Mouse (Mus musculus): ENCODE measurements at regions not wholly inside any gene's neighbourhood (a gene's known extent, or its start where the extent isn't known, plus 50 kb on each side); places are given as distances from the start of the nearest gene placed in this dataset.

DNA sequence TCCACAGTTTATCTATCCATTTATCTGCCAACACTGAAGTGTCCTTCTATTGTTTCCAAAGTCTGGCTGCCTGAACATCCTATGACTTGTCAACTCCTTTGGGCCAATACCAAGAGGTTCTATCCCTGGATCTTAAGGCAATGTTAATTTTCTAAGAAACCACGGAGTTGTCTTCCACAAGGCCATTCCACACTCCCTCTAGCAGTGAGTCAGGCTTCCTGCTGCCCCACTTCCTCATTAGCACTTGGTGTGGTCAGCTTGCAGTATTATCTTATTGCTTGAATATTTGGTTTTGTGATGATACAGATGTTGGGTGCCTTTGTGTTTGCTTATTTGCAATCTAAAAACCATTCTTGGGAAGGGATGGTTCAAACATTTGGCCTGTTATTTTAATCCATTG, 87.5 kb upstream of the Ppp2r2d start:
- no peak for ATAC-seq (ENCODE audit: low read depth)
- no peaks in the 10 kb centered on the region for H3K9me3 ChIP-seq (replicated peaks; ENCODE audit: control insufficient read depth, low read length)
- H3K4me3 ChIP-seq (ENCODE audit: low read depth, low read length) = no peak overlapping the region
- H3K27ac ChIP-seq (ENCODE audit: low read length) = no peak overlapping the region
- WGBS (ENCODE audit: insufficient replicate concordance) = 19% methylated on average over 1 of the region's 1 CpGs
- H3K36me3 ChIP-seq (ENCODE audit: control insufficient read depth, insufficient read depth) = no peaks in the 10 kb centered on the region
- H3K27me3 ChIP-seq (ENCODE audit: control insufficient read depth, insufficient read depth, low read depth, low read length) = no peaks in the 10 kb centered on the region
- no peak overlapping the region for H3K9ac ChIP-seq (ENCODE audit: low read depth, low read length)
- H3K4me2 ChIP-seq (ENCODE audit: low read depth, low read length) = no peak overlapping the region
- H3K4me1 ChIP-seq (ENCODE audit: control insufficient read depth, low read depth, low read length) = no peaks in the 10 kb centered on the region

DNA sequence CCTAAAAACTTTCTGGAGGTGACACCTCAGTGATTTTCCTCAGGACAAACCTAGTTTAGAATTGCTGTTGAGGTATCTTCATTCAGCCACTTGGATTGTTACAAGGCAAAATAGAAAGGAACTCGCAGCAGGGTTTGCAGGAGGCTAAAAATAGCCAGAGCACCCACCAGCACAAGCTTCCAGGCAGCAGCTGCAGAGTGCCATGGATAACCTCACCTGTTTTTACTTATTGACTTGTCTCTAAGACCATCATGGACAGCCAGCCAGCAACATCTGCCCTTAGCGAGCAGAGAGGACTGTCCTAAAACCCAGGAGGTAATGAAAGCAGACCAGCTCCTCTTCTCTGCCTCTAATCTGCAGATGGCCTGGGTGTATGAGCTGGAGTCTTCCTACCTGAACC, 97.4 kb upstream of the Ppp2r2d start:
- Histone ChIP-seq H3K36me3 (ENCODE audit: control insufficient read depth, insufficient read depth) (no peaks in the 10 kb centered on the region), H3K9ac (ENCODE audit: low read depth, low read length) (no peak overlapping the region), H3K4me3 (ENCODE audit: low read depth, low read length) (no peak overlapping the region), H3K27ac (ENCODE audit: low read length) (no peak overlapping the region), H3K4me2 (ENCODE audit: low read depth, low read length) (no peak overlapping the region), H3K9me3 (replicated peaks; ENCODE audit: control insufficient read depth, low read length) (no peaks in the 10 kb centered on the region), H3K27me3 (ENCODE audit: control insufficient read depth, insufficient read depth, low read depth, low read length) (no peaks in the 10 kb centered on the region), H3K4me1 (ENCODE audit: control insufficient read depth, low read depth, low read length) (no peaks in the 10 kb centered on the region)
- ATAC-seq (ENCODE audit: low read depth) = no peak
- WGBS (ENCODE audit: insufficient replicate concordance) = 28% methylated on average over 2 of the region's 2 CpGs

- WGBS (ENCODE audit: insufficient replicate concordance) = 59% methylated on average over 8 of the region's 8 CpGs
Observed at GRCm38 (mm10) chr7:138746616-138747015, 99.3 kb upstream of the Ppp2r2d start.

GRCm38 (mm10) chr7:138742516-138742845, 103.4 kb upstream of the Ppp2r2d start:
- no peaks in the 10 kb centered on the region for H3K36me3 ChIP-seq (ENCODE audit: control insufficient read depth, insufficient read depth)

More at GRCm38 (mm10) chr7:138746616-138747015, 99.3 kb upstream of the Ppp2r2d start:
- Histone ChIP-seq H3K27me3 (ENCODE audit: control insufficient read depth, insufficient read depth, low read depth, low read length) (no peaks in the 10 kb centered on the region), H3K36me3 (ENCODE audit: control insufficient read depth, insufficient read depth) (no peaks in the 10 kb centered on the region), H3K4me2 (ENCODE audit: low read depth, low read length) (no peak overlapping the region), H3K4me1 (ENCODE audit: control insufficient read depth, low read depth, low read length) (no peaks in the 10 kb centered on the region), H3K9ac (ENCODE audit: low read depth, low read length) (no peak overlapping the region), H3K9me3 (replicated peaks; ENCODE audit: control insufficient read depth, low read length) (no peaks in the 10 kb centered on the region), H3K4me3 (ENCODE audit: low read depth, low read length) (no peak overlapping the region), H3K27ac (ENCODE audit: low read length) (no peak overlapping the region)
- no peak for ATAC-seq (ENCODE audit: low read depth)

GRCm38 (mm10) chr7:138741816-138742515, 103.9 kb upstream of the Ppp2r2d start:
- no peaks in the 10 kb centered on the region for H3K27me3 ChIP-seq (ENCODE audit: control insufficient read depth, insufficient read depth, low read depth, low read length)
- no peak overlapping the region for H3K4me3 ChIP-seq (ENCODE audit: low read depth, low read length)
- H3K27ac ChIP-seq (ENCODE audit: low read length) = no peak overlapping the region
- no peaks in the 10 kb centered on the region for H3K4me1 ChIP-seq (ENCODE audit: control insufficient read depth, low read depth, low read length)
- no peak overlapping the region for H3K4me2 ChIP-seq (ENCODE audit: low read depth, low read length)
- H3K36me3 ChIP-seq (ENCODE audit: control insufficient read depth, insufficient read depth) = no peaks in the 10 kb centered on the region
- WGBS (ENCODE audit: insufficient replicate concordance) = 60% methylated on average over 7 of the region's 7 CpGs
- H3K9me3 ChIP-seq (replicated peaks; ENCODE audit: control insufficient read depth, low read length) = no peaks in the 10 kb centered on the region
- H3K9ac ChIP-seq (ENCODE audit: low read depth, low read length) = no peak overlapping the region
- no peak for ATAC-seq (ENCODE audit: low read depth)

More at GRCm38 (mm10) chr7:138742516-138742845, 103.4 kb upstream of the Ppp2r2d start:
- Histone ChIP-seq H3K9ac (ENCODE audit: low read depth, low read length) (no peak overlapping the region), H3K4me3 (ENCODE audit: low read depth, low read length) (no peak overlapping the region), H3K4me2 (ENCODE audit: low read depth, low read length) (no peak overlapping the region), H3K27me3 (ENCODE audit: control insufficient read depth, insufficient read depth, low read depth, low read length) (no peaks in the 10 kb centered on the region), H3K27ac (ENCODE audit: low read length) (no peak overlapping the region), H3K4me1 (ENCODE audit: control insufficient read depth, low read depth, low read length) (no peaks in the 10 kb centered on the region), H3K9me3 (replicated peaks; ENCODE audit: control insufficient read depth, low read length) (no peaks in the 10 kb centered on the region)
- WGBS (ENCODE audit: insufficient replicate concordance) = 59% methylated on average over 4 of the region's 4 CpGs
- ATAC-seq (ENCODE audit: low read depth) = no peak

- no peak overlapping the region for H3K4me3 ChIP-seq (ENCODE audit: low read depth, low read length)
- no peaks in the 10 kb centered on the region for H3K4me1 ChIP-seq (ENCODE audit: control insufficient read depth, low read depth, low read length)
- no peaks in the 10 kb centered on the region for H3K36me3 ChIP-seq (ENCODE audit: control insufficient read depth, insufficient read depth)
- no peaks in the 10 kb centered on the region for H3K9me3 ChIP-seq (replicated peaks; ENCODE audit: control insufficient read depth, low read length)
- no peak overlapping the region for H3K9ac ChIP-seq (ENCODE audit: low read depth, low read length)
- H3K27ac ChIP-seq (ENCODE audit: low read length) = no peak overlapping the region
- no peak for ATAC-seq (ENCODE audit: low read depth)
- no peak overlapping the region for H3K4me2 ChIP-seq (ENCODE audit: low read depth, low read length)
- 18% methylated on average over 4 of the region's 4 CpGs for WGBS (ENCODE audit: insufficient replicate concordance)
- no peaks in the 10 kb centered on the region for H3K27me3 ChIP-seq (ENCODE audit: control insufficient read depth, insufficient read depth, low read depth, low read length)
Observed at GRCm38 (mm10) chr7:138734254-138734653, 111.6 kb upstream of the Ppp2r2d start.

DNA sequence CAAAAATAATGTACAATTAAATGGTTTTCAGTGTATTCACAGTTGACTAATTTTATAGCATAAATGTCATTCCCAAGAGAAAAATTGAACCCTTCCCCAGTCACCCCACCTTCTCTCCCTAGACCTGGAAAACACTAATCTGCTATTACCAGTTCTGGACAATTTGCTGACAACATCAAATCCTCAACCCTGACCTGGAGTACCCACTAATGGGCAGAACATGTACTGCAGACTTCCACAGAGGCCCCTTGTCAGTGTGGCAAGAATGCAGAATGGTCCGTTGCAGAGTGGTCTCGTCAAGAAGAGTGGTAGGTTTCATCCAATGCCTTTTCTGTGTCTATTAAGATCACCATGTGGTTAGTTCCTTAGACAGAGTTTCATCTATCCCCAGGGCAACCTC, 121.0 kb upstream of the Ppp2r2d start:
- Histone ChIP-seq H3K27me3 (ENCODE audit: control insufficient read depth, insufficient read depth, low read depth, low read length) (no peaks in the 10 kb centered on the region), H3K4me1 (ENCODE audit: control insufficient read depth, low read depth, low read length) (no peaks in the 10 kb centered on the region), H3K4me2 (ENCODE audit: low read depth, low read length) (no peak overlapping the region), H3K9ac (ENCODE audit: low read depth, low read length) (no peak overlapping the region), H3K4me3 (ENCODE audit: low read depth, low read length) (no peak overlapping the region), H3K9me3 (replicated peaks; ENCODE audit: control insufficient read depth, low read length) (no peaks in the 10 kb centered on the region), H3K27ac (ENCODE audit: low read length) (no peak overlapping the region), H3K36me3 (ENCODE audit: control insufficient read depth, insufficient read depth) (no peaks in the 10 kb centered on the region)
- WGBS (ENCODE audit: insufficient replicate concordance) = 64% methylated on average over 2 of the region's 2 CpGs
- ATAC-seq (ENCODE audit: low read depth) = no peak

DNA sequence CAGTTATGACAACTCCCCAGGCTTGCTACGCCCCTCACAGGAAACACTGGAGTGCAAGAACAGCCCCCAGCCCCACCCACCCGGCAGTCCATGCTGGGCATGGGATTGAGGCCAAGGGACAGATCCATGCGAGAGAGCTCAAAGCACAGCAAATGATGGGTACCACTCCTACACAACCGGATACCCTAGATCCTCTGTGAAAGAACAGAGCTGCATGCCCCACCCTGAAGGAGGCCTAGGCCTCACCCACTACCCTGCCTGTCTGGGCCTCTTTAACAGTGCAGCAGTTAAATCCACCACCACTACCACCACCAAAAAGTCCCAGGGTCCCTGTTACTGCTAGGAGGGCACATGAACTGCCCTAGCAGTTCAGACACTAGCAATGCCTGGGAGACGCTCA, 126.3 kb upstream of the Ppp2r2d start:
- H3K4me2 ChIP-seq (ENCODE audit: low read depth, low read length) = no peak overlapping the region
- H3K4me1 ChIP-seq (ENCODE audit: control insufficient read depth, low read depth, low read length) = no peaks in the 10 kb centered on the region
- H3K36me3 ChIP-seq (ENCODE audit: control insufficient read depth, insufficient read depth) = no peaks in the 10 kb centered on the region
- no peak overlapping the region for H3K4me3 ChIP-seq (ENCODE audit: low read depth, low read length)
- no peaks in the 10 kb centered on the region for H3K9me3 ChIP-seq (replicated peaks; ENCODE audit: control insufficient read depth, low read length)
- no peaks in the 10 kb centered on the region for H3K27me3 ChIP-seq (ENCODE audit: control insufficient read depth, insufficient read depth, low read depth, low read length)
- no peak for ATAC-seq (ENCODE audit: low read depth)
- WGBS (ENCODE audit: insufficient replicate concordance) = 55% methylated on average over 5 of the region's 5 CpGs
- H3K9ac ChIP-seq (ENCODE audit: low read depth, low read length) = no peak overlapping the region
- H3K27ac ChIP-seq (ENCODE audit: low read length) = no peak overlapping the region

- Histone ChIP-seq H3K4me3 (ENCODE audit: low read depth, low read length) (no peak overlapping the region), H3K9me3 (replicated peaks; ENCODE audit: control insufficient read depth, low read length) (no peaks in the 10 kb centered on the region), H3K4me1 (ENCODE audit: control insufficient read depth, low read depth, low read length) (no peaks in the 10 kb centered on the region), H3K4me2 (ENCODE audit: low read depth, low read length) (no peak overlapping the region), H3K27me3 (ENCODE audit: control insufficient read depth, insufficient read depth, low read depth, low read length) (no peaks in the 10 kb centered on the region), H3K9ac (ENCODE audit: low read depth, low read length) (no peak overlapping the region), H3K36me3 (ENCODE audit: control insufficient read depth, insufficient read depth) (no peaks in the 10 kb centered on the region), H3K27ac (ENCODE audit: low read length) (no peak overlapping the region)
- ATAC-seq (ENCODE audit: low read depth) = no peak
- WGBS (ENCODE audit: insufficient replicate concordance) = 46% methylated on average over 3 of the region's 3 CpGs
Observed at GRCm38 (mm10) chr7:138719115-138719514, 126.8 kb upstream of the Ppp2r2d start.
